Mouse (Mus musculus) hindbrain, postnatal 0 days (tissue): ENCODE data around the gene Mef2a. TPM values are rescaled to one million over a fixed set of nuclear protein-coding genes. Genes with fewer than 3 reads are reported as not detected.

Experiments
- ATAC-seq: fragments of 200-750 bp; cut with Nextera tagmentation; 2 replicates; pipeline ENCODE4 v1.8.0; 2017; ENCODE audit warnings: mild to moderate bottlenecking, moderate TSS enrichment, moderate library complexity
- DNase-seq: peaks from one replicate; pipeline ENCODE4 v3.0.0-alpha.2; 2015; ENCODE audit warnings: low spot score
- H3K27ac ChIP-seq: fragments of 300-500 bp; sonication (generic); 2 replicates; pipeline ENCODE4 v1.5.1; 2014; ENCODE audit warnings: mild to moderate bottlenecking
- H3K27me3 ChIP-seq: fragments of 300-500 bp; sonication (generic); 2 replicates; pipeline ENCODE4 v1.6.1; 2014; ENCODE audit warnings: low read length, mixed read lengths; ENCODE audit not compliant: insufficient read depth
- H3K36me3 ChIP-seq: fragments of 300-500 bp; sonication (generic); 2 replicates; pipeline ENCODE4 v1.6.1; 2014; ENCODE audit warnings: low read length, mixed read lengths; ENCODE audit not compliant: insufficient read depth
- H3K4me1 ChIP-seq: fragments of 300-500 bp; sonication (generic); 2 replicates; pipeline ENCODE4 v1.6.1; 2014; ENCODE audit warnings: antibody characterized with exemption, low read length, mixed read lengths; ENCODE audit not compliant: insufficient read depth
- H3K4me2 ChIP-seq: fragments of 300-500 bp; sonication (generic); 2 replicates; pipeline ENCODE4 v1.6.1; 2014; ENCODE audit warnings: low read depth, mild to moderate bottlenecking, low read length, moderate library complexity, mixed read lengths
- H3K4me3 ChIP-seq: fragments of 300-500 bp; sonication (generic); 2 replicates; pipeline ENCODE4 v1.5.1; 2014; ENCODE audit warnings: low read length
- H3K9ac ChIP-seq: fragments of 300-500 bp; sonication (generic); replicated peaks from 2 replicates; pipeline ENCODE4 v1.6.1; 2014; ENCODE audit warnings: mild to moderate bottlenecking, low read length, moderate library complexity, mixed read lengths
- H3K9me3 ChIP-seq: fragments of 300-500 bp; sonication (generic); 2 replicates; pipeline ENCODE4 v1.6.1; 2016; ENCODE audit warnings: low read length, mixed read lengths
- CTCF ChIP-seq: IDR thresholded peaks from 2 replicates; pipeline ENCODE4 v1.5.1; 2016; ENCODE audit warnings: antibody characterized with exemption, control low read depth, low read depth
- WGBS: fragments of 180-500 bp; shearing (Covaris S2); extraction: QIAGEN DNeasy Blood & Tissue Kit; methylation state at CpG from one replicate; pipeline ENCODE4 v1.1.7; 2014; 5-methylcytosine and 5-hydroxymethylcytosine counted together
- polyA plus RNA-seq: library from polyadenylated mRNA; unstranded; fragments of >200 nt; fragmentation: Nextera tagmentation; extraction: Ambion mirVana; gene quantifications from 2 replicates; pipeline ENCODE4 v1.2.1, GENCODE M21; 2015
- total RNA-seq: library from RNA; depleted of rRNA; stranded (reverse); fragments of >200 nt; gene quantifications from 2 replicates; pipeline ENCODE4 v1.2.3, GENCODE M21; 2014

The Mef2a gene
- total and polyA plus RNA-seq, 2 experiments from 2014 or later: 38.4 to 55.2 TPM

DNA sequence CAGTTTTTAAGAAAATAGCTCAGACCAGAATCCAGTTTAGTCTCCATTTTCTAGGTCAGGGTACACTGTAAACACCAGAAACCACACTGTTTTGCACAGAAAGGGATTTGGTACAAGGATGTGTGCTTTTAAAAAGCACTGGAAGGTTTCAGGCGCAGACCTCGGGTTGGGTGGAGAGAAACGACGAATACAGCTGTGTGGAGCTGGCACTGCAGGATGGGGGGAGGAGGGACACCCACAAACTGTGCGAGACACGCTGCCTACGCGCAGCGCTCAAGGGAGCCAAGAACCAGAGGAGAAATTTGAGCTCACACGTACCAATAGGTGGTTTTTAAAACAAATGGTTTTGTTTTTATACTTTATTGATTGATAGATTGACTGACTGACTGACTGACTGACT lies 40.0 kb upstream of the Mef2a start:
- Histone ChIP-seq H3K27ac (no peak overlapping the region), H3K36me3 (no peaks in the 10 kb centered on the region), H3K9me3 (no peaks in the 10 kb centered on the region), H3K27me3 (no peaks in the 10 kb centered on the region), H3K9ac (no peak overlapping the region), H3K4me3 (no peak overlapping the region), H3K4me1 (no peaks in the 10 kb centered on the region), H3K4me2 (no peak overlapping the region)
- ATAC-seq (no peak), DNase-seq (no peak)
- no peak for TF ChIP-seq CTCF
- WGBS: 83% methylated on average over 10 of the region's 10 CpGs

DNA sequence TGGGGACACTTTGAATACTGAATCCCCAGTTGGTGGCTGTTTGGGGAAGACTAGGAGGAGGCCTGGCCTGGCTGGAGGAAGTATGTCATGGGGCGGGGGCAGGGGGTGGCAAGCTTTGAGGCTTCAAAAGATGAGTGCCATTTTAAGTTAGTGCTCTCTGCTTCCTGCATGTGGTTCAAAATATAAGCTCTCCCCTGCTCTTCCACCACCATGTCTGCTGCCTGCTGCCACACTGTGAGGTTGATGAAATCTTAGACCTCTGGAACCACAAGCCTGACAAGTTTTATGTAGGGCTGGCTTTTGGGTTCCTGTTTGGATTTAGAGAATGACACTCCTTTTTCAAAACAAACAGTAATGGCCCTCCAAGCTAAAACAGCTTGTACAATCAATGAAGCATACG lies 34.4 kb upstream of the Mef2a start:
- DNase-seq (no peak), ATAC-seq (no peak)
- WGBS: 87% methylated on average over 2 of the region's 2 CpGs
- Histone ChIP-seq H3K36me3 (no peaks in the 10 kb centered on the region), H3K27ac (no peak overlapping the region), H3K4me1 (no peaks in the 10 kb centered on the region), H3K9me3 (no peaks in the 10 kb centered on the region), H3K9ac (no peak overlapping the region), H3K27me3 (no peaks in the 10 kb centered on the region), H3K4me3 (no peak overlapping the region), H3K4me2 (no peak overlapping the region)
- TF ChIP-seq CTCF: no peak

DNA sequence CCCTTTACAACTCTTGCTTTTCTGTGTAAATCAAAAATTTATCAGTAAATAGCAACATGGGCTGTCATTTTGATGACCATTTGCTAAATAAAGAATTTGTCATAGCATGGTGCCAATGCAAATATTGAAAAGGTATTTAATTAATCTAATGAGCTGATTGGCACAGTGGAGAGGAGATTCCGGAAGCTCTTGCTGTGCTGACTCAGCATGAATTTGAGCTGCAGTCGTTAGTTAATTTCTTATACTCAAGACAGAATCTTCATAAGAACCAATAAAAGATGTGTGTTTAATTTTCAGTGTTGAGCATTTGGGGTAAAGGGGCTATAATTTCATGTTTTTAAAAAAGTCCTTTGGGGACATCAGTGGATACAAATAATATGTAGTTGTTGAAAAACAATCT lies 31.5 kb upstream of the Mef2a start:
- WGBS: 59% methylated on average over 2 of the region's 2 CpGs
- no peak for TF ChIP-seq CTCF
- no peak for ATAC-seq
- H3K27me3 ChIP-seq: no peaks in the 10 kb centered on the region
- no peak overlapping the region for H3K4me3 ChIP-seq
- no peaks in the 10 kb centered on the region for H3K4me1 ChIP-seq
- H3K9me3 ChIP-seq: no peaks in the 10 kb centered on the region
- no peaks in the 10 kb centered on the region for H3K36me3 ChIP-seq
- no peak overlapping the region for H3K4me2 ChIP-seq
- DNase-seq: no peak
- H3K27ac ChIP-seq: no peak overlapping the region
- no peak overlapping the region for H3K9ac ChIP-seq

DNA sequence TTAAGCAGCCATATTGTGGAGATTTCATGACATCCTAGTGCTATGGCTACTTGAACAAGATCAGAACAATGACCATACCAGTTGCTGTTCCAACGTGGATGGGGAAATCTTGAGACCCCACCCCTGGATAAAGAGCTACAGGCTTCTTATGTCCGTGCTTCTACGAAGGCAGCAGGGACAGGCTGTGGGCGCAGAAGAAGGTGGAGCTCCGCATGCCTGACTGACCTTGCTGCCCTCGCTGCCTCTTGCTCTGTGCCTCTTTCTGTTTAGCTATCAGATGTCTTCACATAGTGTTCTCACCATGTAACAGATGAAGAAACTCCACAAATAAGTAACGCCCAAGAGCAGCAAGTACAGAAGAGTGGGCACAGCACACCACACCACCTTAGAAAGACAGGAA lies 29.7 kb upstream of the Mef2a start:
- 73% methylated on average over 7 of the region's 7 CpGs for WGBS
- no peak for TF ChIP-seq CTCF
- Histone ChIP-seq H3K27me3 (no peaks in the 10 kb centered on the region), H3K4me3 (no peak overlapping the region), H3K4me2 (no peak overlapping the region), H3K9ac (no peak overlapping the region), H3K36me3 (no peaks in the 10 kb centered on the region), H3K27ac (no peak overlapping the region), H3K9me3 (no peaks in the 10 kb centered on the region), H3K4me1 (no peaks in the 10 kb centered on the region)
- ATAC-seq (no peak), DNase-seq (no peak)

GRCm38 (mm10) chr7:67401379-67401778 lies 28.7 kb upstream of the Mef2a start:
- 61% methylated on average over 5 of the region's 5 CpGs for WGBS
- no peak for ATAC-seq

DNA sequence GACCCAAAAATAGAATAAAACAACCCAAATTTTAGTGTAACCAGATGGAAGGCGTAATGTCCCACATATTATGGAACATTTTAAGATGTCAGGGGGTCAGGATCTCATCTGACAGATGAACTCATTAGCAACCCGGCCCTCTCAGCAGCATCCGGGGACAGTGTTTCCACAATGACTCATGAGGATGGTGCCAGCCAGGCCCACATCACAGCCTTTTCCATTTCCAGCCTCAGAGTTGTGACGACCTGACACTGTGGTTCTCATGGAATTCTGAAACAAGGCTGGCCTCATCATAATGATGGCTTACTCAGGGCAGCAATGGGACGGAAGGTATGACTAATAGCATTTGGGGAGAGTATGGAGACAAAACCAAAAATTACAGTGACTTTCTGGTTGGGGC lies 18.1 kb upstream of the Mef2a start:
- H3K4me3 ChIP-seq: no peak overlapping the region
- no peaks in the 10 kb centered on the region for H3K4me1 ChIP-seq
- H3K27ac ChIP-seq: no peak overlapping the region
- 72% methylated on average over 5 of the region's 5 CpGs for WGBS
- no peaks in the 10 kb centered on the region for H3K27me3 ChIP-seq
- ATAC-seq (no peak), DNase-seq (no peak)
- TF ChIP-seq CTCF: no peak
- no peaks in the 10 kb centered on the region for H3K9me3 ChIP-seq
- H3K36me3 ChIP-seq: no peaks in the 10 kb centered on the region
- no peak overlapping the region for H3K4me2 ChIP-seq
- no peak overlapping the region for H3K9ac ChIP-seq

More at GRCm38 (mm10) chr7:67401379-67401778, 28.7 kb upstream of the Mef2a start:
- Histone ChIP-seq H3K9ac (no peak overlapping the region), H3K4me3 (no peak overlapping the region), H3K27ac (no peak overlapping the region), H3K9me3 (no peaks in the 10 kb centered on the region), H3K36me3 (no peaks in the 10 kb centered on the region), H3K4me2 (no peak overlapping the region), H3K27me3 (no peaks in the 10 kb centered on the region), H3K4me1 (no peaks in the 10 kb centered on the region)
- TF ChIP-seq CTCF: no peak
- DNase-seq: no peak

- Histone ChIP-seq H3K27ac (no peak overlapping the region), H3K9me3 (no peaks in the 10 kb centered on the region), H3K9ac (no peak overlapping the region), H3K27me3 (no peaks in the 10 kb centered on the region), H3K36me3 (no peaks in the 10 kb centered on the region), H3K4me1 (no peaks in the 10 kb centered on the region), H3K4me2 (no peak overlapping the region), H3K4me3 (no peak overlapping the region)
- ATAC-seq (no peak), DNase-seq (peak; percentile 1)
- no peak for TF ChIP-seq CTCF
- WGBS: 73% methylated on average over 7 of the region's 7 CpGs
Measured at GRCm38 (mm10) chr7:67390095-67390494, 17.4 kb upstream of the Mef2a start.
